8 mouse cellular contexts compared by ENCODE assay signal in genomic region chr4:155734951-155735702, GRCm38 (mm10). TPM values are rescaled to one million over a fixed set of nuclear protein-coding genes. Genes with fewer than 3 reads are reported as not detected.
A peak's percentile ranks its signal among the peaks of the same experiment; 100 is the strongest.
DNase-seq lines count a peak whose midpoint lies in the region; ATAC-seq and TF ChIP-seq lines count a peak whose summit lies in the region.

No protein-coding gene starts in this region.

- no peaks in the 10 kb centered on the region for H3K9me3 ChIP-seq in forebrain, postnatal 0 days (ENCODE audit: low read length)
- no peaks in the 10 kb centered on the region for H3K9me3 ChIP-seq in hindbrain, embryonic 15.5 days
- H3K9me3 ChIP-seq in limb, embryonic 12.5 days, result no peaks in the 10 kb centered on the region
- no peaks in the 10 kb centered on the region for H3K9me3 ChIP-seq in midbrain, embryonic 14.5 days (ENCODE audit: control insufficient read depth, low read length)

- peak; percentile 65 for ATAC-seq in forebrain, postnatal 0 days
- peak; percentile 72 for ATAC-seq in hindbrain, embryonic 15.5 days (ENCODE audit: low FRiP score, low read depth)
- peak; percentile 34 for ATAC-seq in limb, embryonic 12.5 days (ENCODE audit: insufficient number of reproducible peaks, insufficient read depth, low FRiP score, low TSS enrichment, low read depth)
- peak; percentile 78 for ATAC-seq in midbrain, embryonic 14.5 days (ENCODE audit: low FRiP score, low TSS enrichment)

- H3K4me3 ChIP-seq in forebrain, postnatal 0 days (ENCODE audit: low read depth, low read length), result peak overlapping the region; percentile 96
- H3K4me3 ChIP-seq in hindbrain, embryonic 15.5 days, result peak overlapping the region; percentile 93
- H3K4me3 ChIP-seq in limb, embryonic 12.5 days (replicated peaks), result peak overlapping the region; percentile 85
- peak overlapping the region; percentile 75 for H3K4me3 ChIP-seq in midbrain, embryonic 14.5 days (replicated peaks; ENCODE audit: low read depth, low read length)

- H3K9ac ChIP-seq in forebrain, postnatal 0 days, result peak overlapping the region; percentile 98
- H3K9ac ChIP-seq in hindbrain, embryonic 15.5 days, result peak overlapping the region; percentile 92
- H3K9ac ChIP-seq in limb, embryonic 12.5 days (replicated peaks), result peak overlapping the region; percentile 77
- H3K9ac ChIP-seq in midbrain, embryonic 14.5 days (replicated peaks; ENCODE audit: low read length), result peak overlapping the region; percentile 91

- peaks cover 34% of the 10 kb centered on the region for H3K36me3 ChIP-seq in forebrain, postnatal 0 days (ENCODE audit: insufficient read depth)
- peaks cover 25% of the 10 kb centered on the region for H3K36me3 ChIP-seq in hindbrain, embryonic 15.5 days
- H3K36me3 ChIP-seq in limb, embryonic 12.5 days, result peaks cover 67% of the 10 kb centered on the region
- peaks cover 47% of the 10 kb centered on the region for H3K36me3 ChIP-seq in midbrain, embryonic 14.5 days (ENCODE audit: control insufficient read depth, insufficient read depth, low read length)
- H3K36me3 ChIP-seq in splenic B cell, adult 2 months (ENCODE audit: control insufficient read depth, insufficient read depth, low read length, poor library complexity, severe bottlenecking), result no peaks in the 10 kb centered on the region

- DNase-seq in layer of hippocampus, adult 9-11 months, result peak; percentile 34
- no peak for DNase-seq in layer of hippocampus, adult 11-12 months (ENCODE audit: low spot score)
- DNase-seq in cerebellum, adult 11 months, result peak; percentile 78
- DNase-seq in forebrain, postnatal 0 days, result peak; percentile 57
- peak; percentile 76 for DNase-seq in midbrain, embryonic 14.5 days
- peak; percentile 45 for DNase-seq in splenic B cell, adult 2 months (ENCODE audit: low read depth, low spot score)

- H3K4me2 ChIP-seq in forebrain, postnatal 0 days (ENCODE audit: low read depth), result peak overlapping the region; percentile 67
- H3K4me2 ChIP-seq in hindbrain, embryonic 15.5 days, result peak overlapping the region; percentile 95
- peak overlapping the region; percentile 93 for H3K4me2 ChIP-seq in limb, embryonic 12.5 days
- peak overlapping the region; percentile 91 for H3K4me2 ChIP-seq in midbrain, embryonic 14.5 days (ENCODE audit: low read length)

- WGBS in forebrain, postnatal 0 days, result 2% methylated on average over 76 of the region's 79 CpGs
- WGBS in hindbrain, embryonic 15.5 days, result 1% methylated on average over 53 of the region's 79 CpGs
- WGBS in limb, embryonic 12.5 days, result under 1% methylated on average over 55 of the region's 79 CpGs
- 2% methylated on average over 60 of the region's 79 CpGs for WGBS in midbrain, embryonic 14.5 days

- no peak for TF ChIP-seq CTCF in forebrain, postnatal 0 days (IDR thresholded peaks at IDR 0.05; ENCODE audit: low read depth)

- H3K4me1 ChIP-seq in forebrain, postnatal 0 days (ENCODE audit: insufficient read depth), result peaks cover 17% of the 10 kb centered on the region; the same call in 1 of the 2 replicates
- H3K4me1 ChIP-seq in hindbrain, embryonic 15.5 days (replicated peaks), result peaks cover 50% of the 10 kb centered on the region
- peaks cover 22% of the 10 kb centered on the region for H3K4me1 ChIP-seq in limb, embryonic 12.5 days (replicated peaks)
- peaks cover 18% of the 10 kb centered on the region for H3K4me1 ChIP-seq in midbrain, embryonic 14.5 days (ENCODE audit: control insufficient read depth, insufficient read depth, low read length)

- no peaks in the 10 kb centered on the region for H3K27me3 ChIP-seq in forebrain, postnatal 0 days (ENCODE audit: insufficient read depth, low read length)
- no peaks in the 10 kb centered on the region for H3K27me3 ChIP-seq in hindbrain, embryonic 15.5 days
- no peaks in the 10 kb centered on the region for H3K27me3 ChIP-seq in limb, embryonic 12.5 days
- no peaks in the 10 kb centered on the region for H3K27me3 ChIP-seq in midbrain, embryonic 14.5 days (ENCODE audit: control insufficient read depth, insufficient read depth, low read length)
- H3K27me3 ChIP-seq in splenic B cell, adult 2 months (ENCODE audit: control insufficient read depth, insufficient read depth, low read length, poor library complexity, severe bottlenecking), result no peaks in the 10 kb centered on the region

- peak overlapping the region; percentile 95 for H3K27ac ChIP-seq in forebrain, postnatal 0 days (ENCODE audit: low read depth, low read length)
- peak overlapping the region; percentile 98 for H3K27ac ChIP-seq in hindbrain, embryonic 15.5 days (replicated peaks)
- H3K27ac ChIP-seq in limb, embryonic 12.5 days, result peak overlapping the region; percentile 89
- H3K27ac ChIP-seq in midbrain, embryonic 14.5 days (replicated peaks; ENCODE audit: low read depth, low read length), result peak overlapping the region; percentile 97

RNA-seq across cellular contexts. Expression of gene Tmem240, which starts 0.5 kb away (rescaled TPM):
- total RNA-seq in forebrain, postnatal 0 days (2014; rRNA removed), result 43.4 and 55.2 TPM in 2 replicates
- polyA plus RNA-seq in forebrain, postnatal 0 days (2015; fragmentation: Nextera tagmentation; extraction: Ambion mirVana), result 19.1 and 23.8 TPM in 2 replicates
- 23.8 and 27.0 TPM in 2 replicates for polyA plus RNA-seq in hindbrain, embryonic 15.5 days (2015; fragmentation: Nextera tagmentation; extraction: Ambion mirVana)
- polyA plus RNA-seq in limb, embryonic 12.5 days (2016; fragmentation: Nextera tagmentation; extraction: Ambion mirVana), result 1.4 and 1.6 TPM in 2 replicates
- polyA plus RNA-seq in midbrain, embryonic 14.5 days (2014; fragmentation: Nextera tagmentation; extraction: Ambion mirVana), result 7.5 and 19.8 TPM in 2 replicates

RNA-seq across cellular contexts. Expression of gene Atad3a, which starts 25.8 kb away (rescaled TPM):
- total RNA-seq in forebrain, postnatal 0 days (2014; rRNA removed), result 72.3 and 79.2 TPM in 2 replicates
- 61.3 and 68.6 TPM in 2 replicates for polyA plus RNA-seq in forebrain, postnatal 0 days (2015; fragmentation: Nextera tagmentation; extraction: Ambion mirVana)
- 92.0 and 99.4 TPM in 2 replicates for polyA plus RNA-seq in hindbrain, embryonic 15.5 days (2015; fragmentation: Nextera tagmentation; extraction: Ambion mirVana)
- 104 and 108 TPM in 2 replicates for polyA plus RNA-seq in limb, embryonic 12.5 days (2016; fragmentation: Nextera tagmentation; extraction: Ambion mirVana)
- polyA plus RNA-seq in midbrain, embryonic 14.5 days (2014; fragmentation: Nextera tagmentation; extraction: Ambion mirVana), result 77.4 and 79.8 TPM in 2 replicates

RNA-seq across cellular contexts. Expression of gene Ssu72, which starts 30.5 kb away (rescaled TPM):
- 103 and 121 TPM in 2 replicates for total RNA-seq in forebrain, postnatal 0 days (2014; rRNA removed)
- 164 and 176 TPM in 2 replicates for polyA plus RNA-seq in forebrain, postnatal 0 days (2015; fragmentation: Nextera tagmentation; extraction: Ambion mirVana)
- 160 and 166 TPM in 2 replicates for polyA plus RNA-seq in hindbrain, embryonic 15.5 days (2015; fragmentation: Nextera tagmentation; extraction: Ambion mirVana)
- 143 and 145 TPM in 2 replicates for polyA plus RNA-seq in limb, embryonic 12.5 days (2016; fragmentation: Nextera tagmentation; extraction: Ambion mirVana)
- polyA plus RNA-seq in midbrain, embryonic 14.5 days (2014; fragmentation: Nextera tagmentation; extraction: Ambion mirVana), result 162 and 177 TPM in 2 replicates

RNA-seq across cellular contexts. Expression of gene Vwa1, which starts 39.4 kb away (rescaled TPM):
- total RNA-seq in forebrain, postnatal 0 days (2014; rRNA removed), result 27.9 and 29.6 TPM in 2 replicates
- 22.9 and 24.8 TPM in 2 replicates for polyA plus RNA-seq in forebrain, postnatal 0 days (2015; fragmentation: Nextera tagmentation; extraction: Ambion mirVana)
- 32.2 and 33.7 TPM in 2 replicates for polyA plus RNA-seq in hindbrain, embryonic 15.5 days (2015; fragmentation: Nextera tagmentation; extraction: Ambion mirVana)
- polyA plus RNA-seq in limb, embryonic 12.5 days (2016; fragmentation: Nextera tagmentation; extraction: Ambion mirVana), result 8.3 and 8.8 TPM in 2 replicates
- 18.0 and 24.4 TPM in 2 replicates for polyA plus RNA-seq in midbrain, embryonic 14.5 days (2014; fragmentation: Nextera tagmentation; extraction: Ambion mirVana)

RNA-seq across cellular contexts. Expression of gene Fndc10, which starts 41.0 kb away (rescaled TPM):
- 31.9 and 33.5 TPM in 2 replicates for total RNA-seq in forebrain, postnatal 0 days (2014; rRNA removed)
- polyA plus RNA-seq in forebrain, postnatal 0 days (2015; fragmentation: Nextera tagmentation; extraction: Ambion mirVana), result 20.4 and 24.6 TPM in 2 replicates
- 17.2 and 20.6 TPM in 2 replicates for polyA plus RNA-seq in hindbrain, embryonic 15.5 days (2015; fragmentation: Nextera tagmentation; extraction: Ambion mirVana)
- polyA plus RNA-seq in limb, embryonic 12.5 days (2016; fragmentation: Nextera tagmentation; extraction: Ambion mirVana), result 9.3 and 11.2 TPM in 2 replicates
- polyA plus RNA-seq in midbrain, embryonic 14.5 days (2014; fragmentation: Nextera tagmentation; extraction: Ambion mirVana), result 6.3 and 13.8 TPM in 2 replicates
